Mouse (Mus musculus) forebrain, embryonic 16.5 days (tissue): Measurements from ENCODE around the gene Pawr. TPM values are rescaled to one million over a fixed set of nuclear protein-coding genes. Genes with fewer than 3 reads are reported as not detected.

Experiments used
- ATAC-seq: fragments of 200-750 bp; cut with Nextera tagmentation; 2 replicates; pipeline ENCODE4 v1.8.0; 2017; ENCODE audit warnings: mild to moderate bottlenecking, moderate library complexity
- H3K27ac ChIP-seq: fragments of 300-500 bp; sonication (generic); 2 replicates; pipeline ENCODE4 v1.5.1; 2014; ENCODE audit warnings: low read length, control low read depth
- H3K27me3 ChIP-seq: fragments of 300-500 bp; sonication (generic); replicated peaks from 2 replicates; pipeline ENCODE4 v1.6.1; 2014; ENCODE audit warnings: low read length; ENCODE audit not compliant: control insufficient read depth, insufficient read depth
- H3K36me3 ChIP-seq: fragments of 300-500 bp; sonication (generic); 2 replicates; pipeline ENCODE4 v1.6.1; 2014; ENCODE audit not compliant: control insufficient read depth, insufficient read depth
- H3K4me1 ChIP-seq: fragments of 300-500 bp; sonication (generic); replicated peaks from 2 replicates; pipeline ENCODE4 v1.6.1; 2014; ENCODE audit warnings: low read length; ENCODE audit not compliant: control insufficient read depth, insufficient read depth
- H3K4me2 ChIP-seq: fragments of 300-500 bp; sonication (generic); 2 replicates; pipeline ENCODE4 v1.6.1; 2014; ENCODE audit warnings: mild to moderate bottlenecking, low read length, control low read depth
- H3K4me3 ChIP-seq: fragments of 300-500 bp; sonication (generic); replicated peaks from 2 replicates; pipeline ENCODE4 v1.5.1; 2014; ENCODE audit warnings: mild to moderate bottlenecking, low read length, control low read depth
- H3K9ac ChIP-seq: fragments of 300-500 bp; sonication (generic); replicated peaks from 2 replicates; pipeline ENCODE4 v1.6.1; 2014; ENCODE audit warnings: low read depth, low read length, control low read depth
- H3K9me3 ChIP-seq: fragments of 300-500 bp; sonication (generic); 2 replicates; pipeline ENCODE4 v1.6.1; 2016; ENCODE audit warnings: low read length; ENCODE audit not compliant: control insufficient read depth
- WGBS: fragments of 180-500 bp; shearing (Covaris S2); extraction: QIAGEN DNeasy Blood & Tissue Kit; methylation state at CpG from one replicate; pipeline ENCODE4 v1.1.7; 2014; 5-methylcytosine and 5-hydroxymethylcytosine counted together
- polyA plus RNA-seq: library from polyadenylated mRNA; unstranded; fragments of >200 nt; fragmentation: Nextera tagmentation; extraction: Ambion mirVana; gene quantifications from 2 replicates; pipeline ENCODE4 v1.2.1, GENCODE M21; 2015

Pawr gene
- polyA plus RNA-seq, 1 experiment from 2014 or later, result 2.2 TPM

- Histone ChIP-seq H3K36me3 (no peaks in the 10 kb centered on the region), H3K9ac (no peak overlapping the region), H3K4me3 (no peak overlapping the region), H3K9me3 (no peaks in the 10 kb centered on the region), H3K4me1 (no peaks in the 10 kb centered on the region), H3K27me3 (no peaks in the 10 kb centered on the region), H3K27ac (no peak overlapping the region), H3K4me2 (no peak overlapping the region)
- WGBS, result 84% methylated on average over 12 of the region's 12 CpGs
- ATAC-seq, result no peak
Measured at GRCm38 (mm10) chr10:108291688-108292471, 40.0 kb upstream of the Pawr start.

- WGBS, result 87% methylated on average over 4 of the region's 4 CpGs
- H3K9me3 ChIP-seq, result no peaks in the 10 kb centered on the region
- H3K4me2 ChIP-seq, result no peak overlapping the region
- H3K27me3 ChIP-seq, result no peaks in the 10 kb centered on the region
- no peak overlapping the region for H3K9ac ChIP-seq
- no peak overlapping the region for H3K4me3 ChIP-seq
- no peaks in the 10 kb centered on the region for H3K36me3 ChIP-seq
- H3K27ac ChIP-seq, result no peak overlapping the region
- H3K4me1 ChIP-seq, result no peaks in the 10 kb centered on the region
- no peak for ATAC-seq
Measured at GRCm38 (mm10) chr10:108292651-108293050, 39.3 kb upstream of the Pawr start.

GRCm38 (mm10) chr10:108293620-108294195, 38.2 kb upstream of the Pawr start:
- ATAC-seq, result no peak
- no peaks in the 10 kb centered on the region for H3K36me3 ChIP-seq
- no peak overlapping the region for H3K27ac ChIP-seq
- no peaks in the 10 kb centered on the region for H3K9me3 ChIP-seq
- no peaks in the 10 kb centered on the region for H3K4me1 ChIP-seq
- 94% methylated on average over 16 of the region's 16 CpGs for WGBS
- no peak overlapping the region for H3K4me2 ChIP-seq
- H3K27me3 ChIP-seq, result no peaks in the 10 kb centered on the region
- no peak overlapping the region for H3K9ac ChIP-seq
- no peak overlapping the region for H3K4me3 ChIP-seq

- H3K27ac ChIP-seq, result no peak overlapping the region
- no peak for ATAC-seq
- 78% methylated on average over 7 of the region's 7 CpGs for WGBS
Measured at GRCm38 (mm10) chr10:108294766-108295165, 37.2 kb upstream of the Pawr start.

GRCm38 (mm10) chr10:108296446-108296845, 35.5 kb upstream of the Pawr start:
- ATAC-seq, result no peak
- H3K27ac ChIP-seq, result no peak overlapping the region
- H3K36me3 ChIP-seq, result no peaks in the 10 kb centered on the region
- WGBS, result 93% methylated on average over 7 of the region's 7 CpGs
- H3K9me3 ChIP-seq, result no peaks in the 10 kb centered on the region
- H3K4me1 ChIP-seq, result no peaks in the 10 kb centered on the region
- H3K9ac ChIP-seq, result no peak overlapping the region
- no peaks in the 10 kb centered on the region for H3K27me3 ChIP-seq
- no peak overlapping the region for H3K4me3 ChIP-seq
- no peak overlapping the region for H3K4me2 ChIP-seq

More at GRCm38 (mm10) chr10:108294766-108295165, 37.2 kb upstream of the Pawr start:
- Histone ChIP-seq H3K27me3 (no peaks in the 10 kb centered on the region), H3K9ac (no peak overlapping the region), H3K4me1 (no peaks in the 10 kb centered on the region), H3K4me3 (no peak overlapping the region), H3K4me2 (no peak overlapping the region), H3K9me3 (no peaks in the 10 kb centered on the region), H3K36me3 (no peaks in the 10 kb centered on the region)

- no peaks in the 10 kb centered on the region for H3K36me3 ChIP-seq
- H3K27me3 ChIP-seq, result no peaks in the 10 kb centered on the region
- H3K27ac ChIP-seq, result no peak overlapping the region
- no peak overlapping the region for H3K9ac ChIP-seq
- H3K9me3 ChIP-seq, result no peaks in the 10 kb centered on the region
- no peak overlapping the region for H3K4me3 ChIP-seq
- H3K4me1 ChIP-seq, result no peaks in the 10 kb centered on the region
- H3K4me2 ChIP-seq, result no peak overlapping the region
- no peak for ATAC-seq
- 97% methylated on average over 13 of the region's 13 CpGs for whole genome bisulfite sequencing
Measured at GRCm38 (mm10) chr10:108298261-108298660, 33.7 kb upstream of the Pawr start.

- no peak for ATAC-seq
Measured at GRCm38 (mm10) chr10:108298841-108299545, 32.9 kb upstream of the Pawr start.

GRCm38 (mm10) chr10:108299828-108300227, 32.1 kb upstream of the Pawr start:
- no peak overlapping the region for H3K9ac ChIP-seq
- no peaks in the 10 kb centered on the region for H3K9me3 ChIP-seq
- no peak for ATAC-seq
- H3K27ac ChIP-seq, result no peak overlapping the region
- H3K4me1 ChIP-seq, result no peaks in the 10 kb centered on the region
- H3K4me3 ChIP-seq, result no peak overlapping the region
- H3K27me3 ChIP-seq, result no peaks in the 10 kb centered on the region
- WGBS, result 84% methylated on average over 11 of the region's 11 CpGs
- no peaks in the 10 kb centered on the region for H3K36me3 ChIP-seq
- no peak overlapping the region for H3K4me2 ChIP-seq

More at GRCm38 (mm10) chr10:108298841-108299545, 32.9 kb upstream of the Pawr start:
- Histone ChIP-seq H3K9ac (no peak overlapping the region), H3K36me3 (no peaks in the 10 kb centered on the region), H3K4me1 (no peaks in the 10 kb centered on the region), H3K27me3 (no peaks in the 10 kb centered on the region), H3K4me3 (no peak overlapping the region), H3K4me2 (no peak overlapping the region), H3K9me3 (no peaks in the 10 kb centered on the region), H3K27ac (no peak overlapping the region)
- 86% methylated on average over 16 of the region's 17 CpGs for WGBS

- H3K36me3 ChIP-seq, result no peaks in the 10 kb centered on the region
- no peaks in the 10 kb centered on the region for H3K9me3 ChIP-seq
- no peak overlapping the region for H3K4me3 ChIP-seq
- peak; percentile 79 for ATAC-seq
- H3K27ac ChIP-seq, result no peak overlapping the region
- no peak overlapping the region for H3K9ac ChIP-seq
- no peaks in the 10 kb centered on the region for H3K4me1 ChIP-seq
- H3K4me2 ChIP-seq, result peak overlapping the region; percentile 41
- H3K27me3 ChIP-seq, result no peaks in the 10 kb centered on the region
- WGBS, result 10% methylated on average over 19 of the region's 19 CpGs
Measured at GRCm38 (mm10) chr10:108300843-108301242, 31.1 kb upstream of the Pawr start.
